Mouse (Mus musculus) mouse embryonic stem cell (cell line): ENCODE data around the gene Tmeff2.

ENCODE experiments used
- in situ Hi-C, 2 experiments: fragments of 300-500 bp; cut with MboI; formaldehyde crosslinking; loops; 1 replicate in 1 of 2; 3 replicates in 1 of 2; pipeline ENCODE4 v1.14.3; 2019 to 2020; ENCODE audit warnings: low sequenced_read_pairs in 2 of 2, low pct_unique_long_range_greater_than_20kb in 1 of 2, mixed read lengths in 1 of 2; ENCODE audit not compliant: unreplicated experiment in 1 of 2

The Tmeff2 gene

DNA sequence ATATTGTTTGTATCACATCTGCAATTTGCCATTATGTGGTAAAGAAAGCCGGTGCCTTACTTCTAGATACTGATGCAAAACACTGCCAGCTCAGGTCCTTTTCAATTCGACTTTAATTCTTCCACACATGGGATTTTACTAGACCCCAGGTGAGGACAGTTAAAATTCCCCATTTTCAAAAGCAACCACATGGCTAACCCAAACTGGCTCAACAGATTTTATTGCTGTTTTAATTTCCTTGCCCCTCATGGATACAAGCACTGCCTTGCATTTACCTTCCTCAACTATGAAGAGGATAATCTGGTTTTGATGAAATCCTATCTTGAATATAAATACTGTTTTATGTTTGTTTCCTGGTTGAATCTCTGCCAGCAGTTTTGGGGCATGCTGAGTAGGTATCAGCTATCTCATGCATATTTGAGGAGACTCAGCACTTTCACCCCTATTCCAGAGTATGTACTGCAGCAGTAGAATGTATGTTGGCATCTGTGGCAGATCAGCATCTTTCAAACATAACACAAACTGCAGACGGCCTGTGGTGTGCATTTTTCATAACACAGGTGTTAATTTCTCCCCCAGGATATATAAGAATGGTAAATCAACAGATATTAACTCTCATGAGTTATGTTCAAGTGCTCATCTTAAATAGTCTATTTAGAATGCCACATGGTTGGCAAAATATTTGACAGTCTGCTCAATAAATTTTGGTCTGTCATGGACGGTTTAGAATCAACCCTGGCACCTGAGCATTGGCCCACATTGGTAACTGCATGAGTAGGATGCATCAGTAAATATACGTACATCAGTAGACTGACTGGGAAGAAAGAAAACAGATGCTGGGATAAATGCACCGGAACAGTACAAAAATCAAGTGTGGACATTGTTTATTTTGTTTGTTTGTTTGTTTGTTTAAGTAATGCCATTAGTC is 72.3 kb downstream of the Tmeff2 start:
- in situ Hi-C loops = loop anchor here in 1 of 2 experiments (25.0 kb wide), 1 partner anchor 615 kb away; no protein-coding TSS in a partner anchor

GRCm38 (mm10) chr1:50979358-50980081 is 79.1 kb downstream of the Tmeff2 start:
- in situ Hi-C loops = no loop called here

- in situ Hi-C loops = no loop called here
Measured at GRCm38 (mm10) chr1:50980591-50980990, 80.1 kb downstream of the Tmeff2 start.

DNA sequence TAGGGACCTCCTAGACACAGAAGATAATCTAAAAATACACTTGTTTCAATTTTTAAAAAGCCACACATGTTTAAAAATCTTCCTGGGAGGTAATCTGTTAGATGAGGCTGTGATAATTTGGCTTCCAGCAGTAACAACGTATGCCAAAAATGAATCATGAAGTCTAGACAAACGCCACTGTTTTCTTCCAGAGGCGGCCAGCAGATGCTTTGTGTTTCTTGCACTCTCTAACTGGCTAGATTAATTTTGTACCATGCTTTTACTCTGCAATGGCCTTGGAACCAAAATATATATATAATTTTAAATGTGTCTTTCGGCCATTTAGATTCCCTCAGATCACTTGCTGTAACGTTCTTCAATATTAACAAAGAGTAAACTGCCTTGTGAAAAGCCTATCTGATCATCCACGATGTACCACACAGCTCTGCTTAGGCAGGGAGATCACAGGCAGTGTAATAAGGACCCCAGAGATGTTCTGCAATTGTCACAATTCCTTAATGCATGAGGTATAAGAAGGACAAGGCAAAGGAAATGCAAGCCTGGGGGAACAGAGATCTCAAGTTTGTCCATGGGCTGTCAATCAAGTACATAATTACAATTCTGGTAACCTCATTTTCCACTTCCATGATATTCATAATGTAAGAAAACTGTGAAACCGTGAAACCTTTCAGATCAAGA is 80.8 kb downstream of the Tmeff2 start:
- in situ Hi-C loops = no loop called here

GRCm38 (mm10) chr1:50990661-50991060 is 90.2 kb downstream of the Tmeff2 start:
- in situ Hi-C loops = no loop called here

DNA sequence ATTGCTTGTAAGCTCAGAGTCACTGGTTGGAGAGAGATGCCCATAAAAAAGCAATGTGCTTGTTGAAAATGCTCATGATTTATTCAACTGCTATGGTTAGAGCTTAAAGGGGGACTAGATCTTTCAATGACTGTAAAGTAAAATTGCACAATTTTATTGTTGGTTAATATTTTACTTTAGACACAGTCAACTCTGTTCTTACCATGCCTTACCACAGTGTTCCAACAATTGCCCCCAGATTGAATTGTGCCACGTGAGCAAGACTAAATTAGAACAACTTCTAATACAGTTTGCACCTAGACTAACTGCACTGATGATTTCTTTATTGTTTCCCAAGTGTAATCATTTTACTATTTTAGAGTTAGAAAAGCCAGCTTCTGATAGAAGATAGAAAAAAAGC is 94.1 kb downstream of the Tmeff2 start:
- in situ Hi-C loops = no loop called here

DNA sequence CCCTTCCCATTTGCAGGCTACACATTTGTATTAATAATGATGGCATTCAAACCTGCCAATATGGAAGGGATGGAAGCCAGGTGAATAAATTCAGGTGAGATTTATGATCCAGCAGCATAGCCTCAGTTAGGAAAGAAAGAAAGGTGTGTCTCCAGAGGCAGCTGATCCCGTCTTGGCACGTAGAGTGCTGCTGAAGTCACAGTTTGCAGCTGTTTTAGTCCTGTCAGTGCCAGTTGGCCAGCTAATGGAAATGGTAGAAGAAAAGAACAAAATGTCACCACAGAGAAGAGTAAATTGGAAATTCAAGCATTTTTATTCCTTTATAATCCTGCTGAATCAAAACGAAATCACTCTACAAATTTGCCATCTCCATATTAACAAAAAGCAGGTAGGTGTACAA is 99.3 kb downstream of the Tmeff2 start:
- in situ Hi-C loops = no loop called here

DNA sequence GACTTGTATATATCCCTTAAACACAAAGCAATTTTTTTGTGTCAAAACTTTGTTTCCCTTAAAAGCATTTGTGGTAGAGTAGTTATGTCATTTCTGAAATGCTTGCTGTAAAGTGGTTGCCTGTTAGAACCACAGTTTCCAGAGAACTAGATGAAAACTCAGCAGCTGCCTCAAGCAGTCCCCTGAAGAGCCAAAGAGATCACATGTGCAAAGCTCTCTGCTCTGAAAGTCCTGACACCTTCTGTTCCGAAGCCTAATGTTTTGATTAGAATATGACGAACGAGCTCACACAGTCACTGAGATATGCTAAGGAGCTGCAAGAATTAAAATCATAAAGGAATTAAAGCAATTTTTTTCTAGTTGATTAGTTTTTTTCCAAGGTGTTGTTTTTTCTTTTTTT is 107.9 kb downstream of the Tmeff2 start:
- in situ Hi-C loops = no loop called here

DNA sequence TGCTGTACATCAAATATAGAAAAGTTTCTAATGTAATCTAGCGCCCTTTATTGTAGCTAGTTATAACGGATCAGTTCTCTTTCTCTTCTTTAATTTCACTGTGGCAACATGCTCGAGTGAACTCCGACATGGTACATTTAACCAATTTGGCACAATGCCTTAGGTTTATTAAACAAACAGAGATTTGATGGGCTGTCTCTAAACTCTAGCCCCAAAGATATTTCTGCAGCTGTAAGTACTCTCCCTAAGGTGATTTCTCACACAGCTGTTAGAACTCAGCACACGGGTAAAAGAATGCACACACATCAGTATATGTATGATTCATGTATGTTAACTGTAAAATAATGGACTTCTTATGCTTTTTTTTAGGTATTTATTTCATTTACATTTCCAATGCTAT is 139.8 kb downstream of the Tmeff2 start:
- in situ Hi-C loops = no loop called here

GRCm38 (mm10) chr1:51044810-51045209 is 144.4 kb downstream of the Tmeff2 start:
- in situ Hi-C loops = no loop called here

DNA sequence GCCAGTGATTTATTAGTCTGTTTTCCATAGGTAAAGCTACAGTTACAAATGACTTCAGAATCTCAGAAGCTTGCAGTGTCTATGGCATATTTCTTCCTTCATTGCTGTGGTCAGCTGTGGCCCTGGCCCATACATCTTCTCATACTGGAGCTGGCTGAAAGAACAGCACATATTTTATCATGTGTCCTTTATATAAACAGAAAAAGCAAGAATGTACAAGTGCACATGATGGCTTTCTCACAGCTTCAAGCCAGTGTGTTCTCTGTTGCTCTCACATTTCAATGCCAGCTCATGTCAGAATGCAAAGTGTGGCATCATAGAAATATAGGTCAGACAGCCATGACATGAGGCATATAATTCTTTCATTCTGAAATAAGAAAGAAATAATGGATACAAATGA is 164.1 kb downstream of the Tmeff2 start:
- in situ Hi-C loops = no loop called here

DNA sequence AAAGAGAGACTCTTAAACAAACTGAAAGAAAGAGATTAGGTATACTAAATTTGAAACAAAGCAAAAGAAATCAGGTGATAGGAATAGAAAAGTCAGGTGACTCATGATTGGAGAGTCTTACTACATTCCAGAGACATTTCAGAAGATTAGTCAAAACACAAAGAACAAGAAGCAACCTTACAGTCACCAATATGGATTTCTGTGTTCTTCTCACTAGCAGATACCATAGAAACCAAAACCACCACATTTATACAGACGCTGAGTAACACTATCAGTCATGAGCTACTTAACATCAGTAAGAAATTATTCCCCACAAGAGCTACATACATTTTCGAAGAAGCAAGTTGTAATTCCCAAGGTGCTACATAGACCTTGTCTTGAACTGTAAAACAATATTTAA is 165.2 kb downstream of the Tmeff2 start:
- in situ Hi-C loops = no loop called here

DNA sequence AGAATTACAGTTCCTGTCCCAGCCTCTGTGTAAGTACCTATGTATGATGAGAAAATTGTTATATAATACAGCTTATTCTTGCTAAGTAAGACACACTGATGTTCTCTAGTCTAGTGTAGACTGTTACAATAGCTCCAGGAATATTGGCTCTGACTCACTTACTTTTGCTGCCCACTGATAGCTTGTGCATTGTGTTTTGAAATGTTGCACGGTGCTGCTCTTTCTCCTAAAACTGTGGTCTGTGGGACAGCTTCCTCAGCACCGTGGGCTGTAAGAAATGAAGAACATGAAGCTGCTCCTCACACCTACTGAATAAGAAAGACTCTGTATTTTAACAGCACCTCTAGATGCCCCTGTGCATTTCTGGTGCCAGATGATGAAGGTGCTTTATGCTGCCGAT is 168.4 kb downstream of the Tmeff2 start:
- in situ Hi-C loops = no loop called here

DNA sequence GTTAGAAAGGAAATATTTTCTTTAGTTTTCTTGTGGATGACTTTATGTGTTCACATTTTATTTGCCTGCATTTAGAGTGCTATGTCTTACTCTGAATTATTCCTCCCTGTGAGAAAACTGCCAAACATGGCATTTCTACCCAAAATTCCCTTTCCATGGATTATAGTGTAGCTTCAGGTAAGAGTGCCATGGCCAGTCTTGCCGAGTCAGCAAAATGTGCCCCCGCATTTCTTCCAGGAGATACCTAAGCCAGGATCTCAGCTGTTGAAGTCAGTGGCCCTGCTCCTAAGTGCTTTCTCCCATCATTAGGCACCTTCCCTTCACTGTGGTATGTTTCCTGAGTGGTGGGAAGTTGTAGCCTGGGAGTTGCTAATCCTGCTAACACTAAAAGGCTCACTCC is 168.8 kb downstream of the Tmeff2 start:
- in situ Hi-C loops = no loop called here

- in situ Hi-C loops = no loop called here
Measured at GRCm38 (mm10) chr1:51074076-51074475, 173.6 kb downstream of the Tmeff2 start.

DNA sequence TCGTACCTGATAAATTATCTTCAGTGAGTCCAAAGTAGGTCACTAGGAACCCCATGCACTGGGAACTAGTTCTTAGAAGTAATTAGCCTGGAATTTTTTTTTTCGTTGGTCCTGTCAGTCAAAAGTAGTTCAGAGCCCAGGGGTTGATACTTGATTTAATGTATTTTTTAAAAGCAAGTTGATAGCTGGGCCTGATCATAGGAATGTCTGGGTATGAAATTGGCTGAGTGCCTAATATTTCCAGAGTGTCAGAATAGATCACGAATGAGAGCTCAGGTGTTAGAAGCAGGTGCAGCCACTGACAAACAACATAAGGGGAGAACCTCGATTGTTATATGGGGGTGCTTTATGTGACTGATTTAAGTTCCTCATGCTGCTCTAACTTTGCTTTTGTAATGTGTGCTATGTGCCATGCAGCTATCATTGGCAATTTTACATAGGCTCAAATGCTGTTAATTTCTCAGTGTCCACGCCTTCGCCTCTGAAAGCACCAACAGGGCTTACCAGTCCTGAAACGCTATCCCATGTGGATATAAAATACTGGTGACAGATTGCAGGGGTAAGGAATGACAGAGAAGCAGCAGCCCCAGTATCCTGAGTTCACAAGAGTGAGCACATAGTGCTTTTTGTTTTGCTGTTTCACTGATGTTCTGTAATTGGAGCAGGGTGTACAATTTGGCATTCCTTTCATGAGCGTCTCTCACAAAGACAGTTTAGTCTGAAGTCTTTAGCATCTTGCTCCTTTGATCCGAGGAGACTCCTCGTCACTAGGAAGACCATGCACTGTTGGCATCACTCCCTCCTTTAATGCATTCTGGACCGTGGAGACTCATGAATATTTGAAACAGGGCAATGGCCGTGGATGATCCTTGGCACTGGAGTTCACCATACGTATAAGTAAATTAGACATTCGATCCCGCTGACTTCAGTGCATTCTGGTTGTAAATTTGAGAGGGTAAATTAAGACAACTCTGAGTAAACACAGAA is 175.6 kb downstream of the Tmeff2 start:
- in situ Hi-C loops = no loop called here

GRCm38 (mm10) chr1:51088921-51089320 is 188.5 kb downstream of the Tmeff2 start:
- in situ Hi-C loops = no loop called here

- in situ Hi-C loops = no loop called here
Measured at GRCm38 (mm10) chr1:51089803-51090202, 189.4 kb downstream of the Tmeff2 start.
